Mouse (Mus musculus) megakaryocyte, embryonic 14.5 days (primary cell): ENCODE measurements around the gene Max.

ENCODE experiments used
- FLI1 ChIP-seq: IDR thresholded peaks from 2 replicates; pipeline ENCODE4 v1.6.1; 2012; ENCODE audit warnings: low read length, inconsistent platforms, mixed read lengths
- GATA1 ChIP-seq: IDR thresholded peaks from 3 replicates; pipeline ENCODE4 v1.6.1; 2012; ENCODE audit warnings: mixed read lengths, low read length, inconsistent platforms, borderline replicate concordance

GRCm38 (mm10) chr12:76898141-76898540 is 63.9 kb downstream of the Max start:
- TF ChIP-seq GATA1: no peak
- no peak for TF ChIP-seq FLI1
